Mouse (Mus musculus) large intestine, adult 2 months (tissue): ENCODE results near the gene Usp48. TPM values are rescaled to one million over a fixed set of nuclear protein-coding genes. Genes with fewer than 3 reads are reported as not detected.

Experiments used
- DNase-seq: peaks from one replicate; pipeline ENCODE4 v3.0.0-alpha.2; 2012; ENCODE audit warnings: low read depth, low spot score
- WGBS: fragments of 180-500 bp; shearing (Covaris S2); methylation state at CpG from one replicate; pipeline ENCODE4 v1.1.7; 2018; 5-methylcytosine and 5-hydroxymethylcytosine counted together
- polyA plus RNA-seq: library from polyadenylated mRNA; depleted of rRNA; stranded (reverse); fragments of >200 nt; gene quantifications from 2 replicates; pipeline ENCODE4 v1.2.3, GENCODE M21; 2012; rRNA removed

Usp48 gene
- polyA plus RNA-seq, 1 experiment = 27.2 TPM

DNA sequence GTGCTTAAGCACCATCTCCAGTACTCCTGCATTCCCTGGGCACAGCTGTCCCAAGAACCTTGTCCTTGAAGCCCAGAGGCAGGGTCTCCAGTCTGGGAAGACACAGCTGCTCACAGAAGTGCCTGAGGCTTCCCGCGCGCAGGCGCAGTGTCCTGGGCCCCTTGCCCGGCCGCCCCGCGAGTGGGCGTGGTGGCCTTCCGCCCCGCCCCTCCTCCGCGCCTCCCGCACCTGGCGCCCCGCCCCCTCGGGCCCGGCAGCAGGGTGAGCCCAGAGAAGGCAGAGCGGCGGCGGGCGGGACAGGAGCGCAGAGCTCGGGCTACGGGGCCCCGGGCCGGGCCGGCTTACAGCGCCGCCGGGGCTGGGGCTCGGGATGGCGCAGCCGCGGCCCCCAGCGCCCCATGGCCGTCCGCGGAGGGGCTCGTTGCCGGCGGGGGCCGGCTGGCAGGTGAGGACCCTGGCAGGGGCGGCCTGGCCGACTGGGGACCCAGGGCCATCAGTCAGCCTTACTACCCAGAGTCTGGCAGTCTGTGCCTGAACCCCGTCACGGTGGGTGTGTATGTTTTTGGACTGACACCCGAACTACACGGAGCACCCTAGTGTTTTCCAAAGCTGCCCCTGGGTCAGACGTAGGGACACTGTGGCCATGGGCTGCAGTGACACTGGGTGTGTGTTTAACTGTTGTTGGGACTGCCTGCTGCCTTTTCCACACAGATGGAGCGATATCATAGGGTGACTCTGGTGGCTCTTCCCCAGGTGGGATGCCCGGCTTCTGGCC, 113.8 kb downstream of the Usp48 start:
- no peak for DNase-seq
- WGBS = 4% methylated on average over 52 of the region's 52 CpGs

Other genes with a start within 250 kb of the Usp48 start
- 122 and 127 TPM in 2 replicates for gene Cdc42, start 236.0 kb upstream of the Usp48 start, polyA plus RNA-seq
- gene Cela3a, start 184.0 kb upstream of the Usp48 start, polyA plus RNA-seq = not detected in 2 replicates
- gene Cela3b, start 163.2 kb upstream of the Usp48 start, polyA plus RNA-seq = 0.94 and 1.4 TPM in 2 replicates
- not detected in 2 replicates for gene 1700013G24Rik, start 140.5 kb upstream of the Usp48 start, polyA plus RNA-seq
- gene Hspg2, start 125.0 kb upstream of the Usp48 start, polyA plus RNA-seq = 19.7 and 22.8 TPM in 2 replicates
- gene Ldlrad2, start 19.2 kb upstream of the Usp48 start, polyA plus RNA-seq = not detected in 2 replicates
- gene Rap1gap, start 71.0 kb downstream of the Usp48 start, polyA plus RNA-seq = 42.8 and 45.2 TPM in 2 replicates
- 3.7 and 5.3 TPM in 2 replicates for gene Alpl, start 202.6 kb downstream of the Usp48 start, polyA plus RNA-seq